Mouse (Mus musculus): Measurements from ENCODE around the gene Ccdc130. TPM values are rescaled to one million over a fixed set of nuclear protein-coding genes. Genes with fewer than 3 reads are reported as not detected.

The Ccdc130 gene
- polyA plus RNA-seq, 1 experiment from 2014 or later = 21.2 TPM

DNA sequence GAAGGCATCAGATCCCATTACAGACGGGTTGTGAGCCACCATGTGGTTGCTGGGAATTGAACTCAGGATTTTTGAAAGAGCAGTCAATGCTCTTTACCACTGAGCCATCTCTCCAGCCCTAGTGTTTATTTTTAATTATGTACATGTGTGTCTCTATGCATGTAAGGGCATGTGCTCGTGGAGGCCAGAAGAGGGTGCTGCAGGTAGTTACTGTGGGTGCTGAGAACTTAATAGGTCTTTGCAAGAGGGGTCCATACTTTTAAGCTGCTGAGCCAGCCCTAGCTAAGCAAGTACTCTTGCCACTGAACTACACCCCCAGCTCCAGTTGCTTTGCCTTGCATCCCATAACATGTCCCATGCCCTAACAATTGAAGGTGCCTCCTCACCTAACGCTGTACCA lies 14.3 kb downstream of the Ccdc130 start:
- Histone ChIP-seq H3K4me3 (ENCODE audit: low read depth, low read length) (no peak overlapping the region), H3K36me3 (replicated peaks; ENCODE audit: control insufficient read depth, insufficient read depth, low read depth, low read length) (peaks cover 3% of the 10 kb centered on the region), H3K9me3 (replicated peaks; ENCODE audit: control insufficient read depth, low read length) (no peaks in the 10 kb centered on the region), H3K9ac (replicated peaks; ENCODE audit: low read length) (peak overlapping the region; percentile 70; the same call in 1 of the 2 replicates), H3K4me1 (ENCODE audit: control insufficient read depth, insufficient read depth, low read length) (peaks cover 5% of the 10 kb centered on the region; the same call in 1 of the 2 replicates), H3K4me2 (ENCODE audit: low read depth, low read length) (peak overlapping the region; percentile 88), H3K27ac (replicated peaks; ENCODE audit: low read depth, low read length) (no peak overlapping the region), H3K27me3 (ENCODE audit: control insufficient read depth, insufficient read depth, low read length) (no peaks in the 10 kb centered on the region)
- no peak for ATAC-seq (replicated peaks; ENCODE audit: insufficient number of reproducible peaks, low FRiP score, low TSS enrichment, low read depth)
- DNase-seq (ENCODE audit: low spot score) = no peak
- 75% methylated on average over 3 of the region's 3 CpGs for WGBS

DNA sequence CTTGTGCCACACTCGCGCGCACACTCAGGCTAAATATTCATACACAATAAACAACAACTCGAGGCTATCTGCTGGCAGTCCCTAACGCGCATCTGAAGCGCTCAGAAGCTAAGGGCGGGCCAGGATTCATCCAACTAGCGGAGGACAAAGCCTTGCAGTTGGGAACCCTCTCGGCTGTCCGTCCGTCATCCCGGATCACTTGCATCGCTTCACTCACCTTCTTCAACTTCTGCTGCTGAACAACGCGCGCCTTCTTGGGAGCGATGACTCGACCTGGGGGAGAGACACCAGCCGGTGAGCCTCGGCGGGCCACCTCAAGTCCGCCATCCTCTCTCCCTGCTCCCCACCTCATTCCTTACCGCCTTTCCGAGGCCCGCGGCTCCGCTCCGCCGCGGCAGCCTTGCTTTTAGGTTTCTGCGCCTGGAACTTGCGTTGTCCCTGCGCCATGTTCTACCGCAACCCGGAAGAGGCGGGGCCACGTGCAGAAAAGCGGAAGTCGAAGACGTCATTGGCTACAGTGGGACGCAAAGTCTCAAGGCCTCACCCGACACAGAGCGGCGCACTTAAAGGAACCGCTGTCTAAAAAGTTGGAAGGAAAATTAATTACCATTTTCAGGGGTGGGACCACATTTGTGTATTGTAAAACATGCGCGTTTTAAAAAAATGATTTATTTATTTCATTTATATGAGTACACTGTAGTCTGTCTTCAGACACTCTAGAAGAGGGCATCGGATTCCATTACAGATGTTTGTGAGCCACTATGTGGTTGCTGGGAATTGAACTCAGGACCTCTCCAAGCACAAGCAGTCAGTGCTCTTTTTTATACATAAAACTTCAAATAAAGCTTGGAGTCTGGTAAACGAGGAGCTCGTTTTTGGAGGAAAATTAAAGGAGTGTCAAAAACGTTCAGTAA lies 20.7 kb downstream of the Ccdc130 start, which contains the start of gene D8Ertd738e:
Gene D8Ertd738e, minus strand, starts transcription at position 463 of the 914 bp plus-strand sequence.
- peak; percentile 96 for DNase-seq (ENCODE audit: low spot score)
- H3K4me1 ChIP-seq (ENCODE audit: control insufficient read depth, insufficient read depth, low read length) = no peaks in the 10 kb centered on the region
- peak within 1 kb of the TSS; percentile 93 for H3K4me3 ChIP-seq (ENCODE audit: low read depth, low read length)
- peak; percentile 82; the same call in 1 of the 2 replicates for ATAC-seq (replicated peaks; ENCODE audit: insufficient number of reproducible peaks, low FRiP score, low TSS enrichment, low read depth)
- WGBS = 4% methylated on average over 52 of the region's 52 CpGs
- no peaks in the 10 kb centered on the region for H3K27me3 ChIP-seq (ENCODE audit: control insufficient read depth, insufficient read depth, low read length)
- peak within 1 kb of the TSS; percentile 88 for H3K9ac ChIP-seq (replicated peaks; ENCODE audit: low read length)
- peak within 1 kb of the TSS; percentile 56; the same call in 1 of the 2 replicates for H3K27ac ChIP-seq (replicated peaks; ENCODE audit: low read depth, low read length)
- peaks cover 12% of the 10 kb centered on the region for H3K36me3 ChIP-seq (replicated peaks; ENCODE audit: control insufficient read depth, insufficient read depth, low read depth, low read length)
- H3K9me3 ChIP-seq (replicated peaks; ENCODE audit: control insufficient read depth, low read length) = no peaks in the 10 kb centered on the region
- H3K4me2 ChIP-seq (ENCODE audit: low read depth, low read length) = peak within 1 kb of the TSS; percentile 58

DNA sequence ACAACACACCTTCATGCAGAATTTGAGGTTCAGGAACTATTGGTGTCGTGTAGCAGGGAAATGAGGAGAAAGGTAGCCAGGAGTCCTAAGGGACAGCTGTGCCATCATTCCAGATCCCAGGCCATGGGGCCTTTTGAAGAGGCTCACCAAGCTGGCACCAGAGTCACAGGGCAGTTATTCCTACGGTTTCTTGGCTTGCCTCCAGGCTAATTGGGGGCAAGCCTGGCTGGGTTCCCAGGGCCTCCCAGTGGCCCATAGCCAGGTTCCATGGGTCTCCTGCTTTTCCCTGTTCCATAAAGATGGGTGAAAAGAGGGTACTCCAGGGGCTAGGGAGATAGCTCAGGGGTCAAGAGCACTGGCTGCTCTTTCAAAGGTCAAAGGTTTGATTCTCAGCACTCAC lies 28.4 kb downstream of the Ccdc130 start:
- no peak for DNase-seq (ENCODE audit: low spot score)
- Histone ChIP-seq H3K4me2 (ENCODE audit: low read depth, low read length) (no peak overlapping the region), H3K4me1 (ENCODE audit: control insufficient read depth, insufficient read depth, low read length) (no peaks in the 10 kb centered on the region), H3K9ac (replicated peaks; ENCODE audit: low read length) (no peak overlapping the region), H3K27ac (replicated peaks; ENCODE audit: low read depth, low read length) (no peak overlapping the region), H3K9me3 (replicated peaks; ENCODE audit: control insufficient read depth, low read length) (no peaks in the 10 kb centered on the region), H3K4me3 (ENCODE audit: low read depth, low read length) (no peak overlapping the region), H3K36me3 (replicated peaks; ENCODE audit: control insufficient read depth, insufficient read depth, low read depth, low read length) (peaks cover 9% of the 10 kb centered on the region), H3K27me3 (ENCODE audit: control insufficient read depth, insufficient read depth, low read length) (no peaks in the 10 kb centered on the region)
- ATAC-seq (replicated peaks; ENCODE audit: insufficient number of reproducible peaks, low FRiP score, low TSS enrichment, low read depth) = no peak
- 69% methylated on average over 2 of the region's 2 CpGs for WGBS

DNA sequence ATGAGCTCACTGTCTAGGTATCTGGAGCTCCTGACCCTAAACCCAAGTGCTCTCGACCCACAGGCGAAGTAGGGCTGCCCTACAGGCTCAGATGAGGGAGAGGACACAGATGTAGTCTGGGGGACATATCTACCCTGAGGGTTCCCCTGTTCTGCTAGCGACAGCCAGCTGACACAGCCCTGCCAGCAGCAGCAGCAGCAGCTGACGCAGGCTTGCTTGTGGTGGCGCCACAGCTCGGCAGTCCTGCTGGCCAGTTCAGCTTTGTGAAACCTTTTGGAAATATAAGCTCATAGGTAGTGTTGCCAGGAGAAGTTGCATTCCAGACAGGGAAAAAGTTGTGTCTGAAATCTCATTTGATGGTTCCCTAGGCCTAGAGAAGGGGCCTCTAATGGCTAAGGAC lies 29.0 kb downstream of the Ccdc130 start:
- no peak overlapping the region for H3K4me2 ChIP-seq (ENCODE audit: low read depth, low read length)
- no peaks in the 10 kb centered on the region for H3K27me3 ChIP-seq (ENCODE audit: control insufficient read depth, insufficient read depth, low read length)
- 61% methylated on average over 6 of the region's 6 CpGs for WGBS
- H3K36me3 ChIP-seq (replicated peaks; ENCODE audit: control insufficient read depth, insufficient read depth, low read depth, low read length) = peaks cover 8% of the 10 kb centered on the region
- no peak for ATAC-seq (replicated peaks; ENCODE audit: insufficient number of reproducible peaks, low FRiP score, low TSS enrichment, low read depth)
- H3K9ac ChIP-seq (replicated peaks; ENCODE audit: low read length) = no peak overlapping the region
- no peaks in the 10 kb centered on the region; the same call in 1 of the 2 replicates for H3K4me1 ChIP-seq (ENCODE audit: control insufficient read depth, insufficient read depth, low read length)
- H3K27ac ChIP-seq (replicated peaks; ENCODE audit: low read depth, low read length) = no peak overlapping the region
- no peak for DNase-seq (ENCODE audit: low spot score)
- H3K9me3 ChIP-seq (replicated peaks; ENCODE audit: control insufficient read depth, low read length) = no peaks in the 10 kb centered on the region
- H3K4me3 ChIP-seq (ENCODE audit: low read depth, low read length) = no peak overlapping the region

DNA sequence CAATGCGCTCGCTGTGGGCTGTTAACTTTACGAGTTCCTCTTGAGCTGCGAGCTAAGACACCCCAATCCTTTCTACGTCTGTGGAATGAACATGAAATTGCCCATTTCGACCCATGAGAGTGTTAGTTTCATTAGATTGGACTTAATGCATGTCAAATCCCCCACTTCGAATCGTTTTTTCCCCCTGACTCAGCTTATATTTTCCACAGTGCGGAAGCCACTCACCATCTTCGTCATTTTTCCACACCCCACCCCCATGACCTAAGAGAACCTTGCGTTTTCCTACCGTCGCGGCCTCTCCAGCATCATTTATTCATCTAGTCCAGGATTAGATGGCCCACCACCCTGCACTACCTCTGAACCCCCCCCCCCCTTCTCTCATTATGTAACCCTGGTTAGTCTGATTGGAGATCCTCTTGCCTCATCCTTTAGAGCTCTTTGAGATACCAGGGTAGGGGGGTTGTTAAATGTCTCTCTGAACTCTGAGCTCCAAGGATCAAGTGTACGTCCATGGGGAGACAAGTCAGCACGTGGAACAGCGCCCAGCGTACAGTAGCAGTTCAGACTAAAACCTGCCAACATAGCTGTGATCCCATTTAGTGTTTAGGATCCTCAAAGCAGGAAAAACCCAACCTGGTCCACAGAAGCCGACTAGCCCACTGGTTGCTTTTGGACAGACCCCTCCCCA lies 32.5 kb downstream of the Ccdc130 start:
- Histone ChIP-seq H3K27me3 (ENCODE audit: control insufficient read depth, insufficient read depth, low read length) (no peaks in the 10 kb centered on the region), H3K4me1 (ENCODE audit: control insufficient read depth, insufficient read depth, low read length) (peaks cover 4% of the 10 kb centered on the region), H3K4me2 (ENCODE audit: low read depth, low read length) (peak overlapping the region; percentile 61), H3K36me3 (replicated peaks; ENCODE audit: control insufficient read depth, insufficient read depth, low read depth, low read length) (no peaks in the 10 kb centered on the region), H3K27ac (replicated peaks; ENCODE audit: low read depth, low read length) (peak overlapping the region; percentile 67; the same call in 1 of the 2 replicates), H3K9me3 (replicated peaks; ENCODE audit: control insufficient read depth, low read length) (no peaks in the 10 kb centered on the region), H3K4me3 (ENCODE audit: low read depth, low read length) (peak overlapping the region; percentile 92), H3K9ac (replicated peaks; ENCODE audit: low read length) (peak overlapping the region; percentile 60)
- peak; percentile 15 for DNase-seq (ENCODE audit: low spot score)
- WGBS = 21% methylated on average over 19 of the region's 19 CpGs
- ATAC-seq (replicated peaks; ENCODE audit: insufficient number of reproducible peaks, low FRiP score, low TSS enrichment, low read depth) = peak; percentile 8; the same call in 1 of the 2 replicates

DNA sequence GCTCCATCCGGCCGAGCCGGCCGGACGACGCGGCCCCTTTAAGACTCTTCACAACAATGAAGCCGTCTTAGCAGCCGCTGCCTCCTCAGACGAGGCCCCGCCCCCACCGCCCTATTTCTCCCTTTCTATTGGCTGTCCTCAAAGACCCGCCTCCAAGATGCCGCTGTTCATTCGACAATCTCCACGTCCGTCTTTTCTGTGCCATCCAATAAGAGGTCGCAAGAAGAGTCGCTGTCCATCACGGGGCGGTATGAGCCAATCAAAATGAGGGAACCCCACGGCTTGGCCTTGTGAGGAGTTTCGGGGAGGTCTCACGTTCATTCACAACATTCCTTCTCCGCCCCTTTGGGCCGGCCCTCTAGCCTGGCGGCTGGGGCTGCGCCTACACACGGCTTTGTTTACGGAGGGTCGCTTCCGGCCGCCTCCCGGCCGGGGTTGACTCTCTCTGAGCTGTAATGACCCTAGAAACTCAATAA lies 33.1 kb downstream of the Ccdc130 start, which contains the start of gene Zswim4:
Gene Zswim4, minus strand, starts transcription at position 58 of the 476 bp plus-strand sequence.
- DNase-seq (ENCODE audit: low spot score) (peak; percentile 99), ATAC-seq (replicated peaks; ENCODE audit: insufficient number of reproducible peaks, low FRiP score, low TSS enrichment, low read depth) (peak; percentile 99)
- Histone ChIP-seq H3K9ac (replicated peaks; ENCODE audit: low read length) (peak within 1 kb of the TSS; percentile 94), H3K9me3 (replicated peaks; ENCODE audit: control insufficient read depth, low read length) (no peaks in the 10 kb centered on the region), H3K4me1 (ENCODE audit: control insufficient read depth, insufficient read depth, low read length) (peaks cover 4% of the 10 kb centered on the region), H3K27me3 (ENCODE audit: control insufficient read depth, insufficient read depth, low read length) (no peaks in the 10 kb centered on the region), H3K27ac (replicated peaks; ENCODE audit: low read depth, low read length) (peak within 1 kb of the TSS; percentile 67; the same call in 1 of the 2 replicates), H3K4me3 (ENCODE audit: low read depth, low read length) (peak within 1 kb of the TSS; percentile 92), H3K36me3 (replicated peaks; ENCODE audit: control insufficient read depth, insufficient read depth, low read depth, low read length) (no peaks in the 10 kb centered on the region), H3K4me2 (ENCODE audit: low read depth, low read length) (peak within 1 kb of the TSS; percentile 84)
- under 1% methylated on average over 35 of the region's 35 CpGs for WGBS

DNA sequence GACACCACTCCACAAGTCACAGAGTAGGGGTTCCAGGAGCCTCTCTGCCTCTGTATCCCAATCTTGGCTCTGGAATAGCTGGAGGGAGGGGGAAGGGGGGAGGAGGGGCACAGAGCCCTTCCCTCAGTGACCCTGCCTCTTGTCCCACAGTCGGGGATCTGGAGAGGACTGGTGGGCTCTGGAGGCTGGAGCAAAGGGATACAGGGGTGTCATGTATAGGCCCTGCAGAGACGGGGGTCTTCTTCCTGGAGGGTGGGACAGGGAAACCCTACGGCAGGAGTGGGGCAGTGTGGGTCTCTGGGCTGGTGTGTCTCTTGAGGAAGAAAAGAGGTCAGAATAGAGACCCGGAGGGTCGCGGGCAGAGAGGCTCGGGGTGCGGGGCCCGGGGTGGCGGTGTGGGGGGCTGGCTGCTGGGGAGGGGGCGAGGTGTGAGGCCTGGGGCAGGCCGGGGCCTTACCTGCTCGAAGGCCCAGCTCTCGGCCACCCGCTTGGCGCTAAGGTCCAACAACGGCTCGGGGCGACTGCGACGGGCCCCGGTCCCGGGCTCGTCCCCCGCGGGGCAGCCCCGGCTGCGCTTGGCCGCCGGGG lies 33.7 kb downstream of the Ccdc130 start:
- ATAC-seq (replicated peaks; ENCODE audit: insufficient number of reproducible peaks, low FRiP score, low TSS enrichment, low read depth) = peak; percentile 14; the same call in 1 of the 2 replicates
- Histone ChIP-seq H3K27ac (replicated peaks; ENCODE audit: low read depth, low read length) (0 out of 2 replicates have a peak overlapping the region, but pooled peaks have one; percentile 41), H3K4me3 (ENCODE audit: low read depth, low read length) (peak overlapping the region; percentile 92), H3K9me3 (replicated peaks; ENCODE audit: control insufficient read depth, low read length) (no peaks in the 10 kb centered on the region), H3K4me2 (ENCODE audit: low read depth, low read length) (peak overlapping the region; percentile 84), H3K27me3 (ENCODE audit: control insufficient read depth, insufficient read depth, low read length) (no peaks in the 10 kb centered on the region), H3K36me3 (replicated peaks; ENCODE audit: control insufficient read depth, insufficient read depth, low read depth, low read length) (no peaks in the 10 kb centered on the region; the same call in 1 of the 2 replicates), H3K9ac (replicated peaks; ENCODE audit: low read length) (peak overlapping the region; percentile 94), H3K4me1 (ENCODE audit: control insufficient read depth, insufficient read depth, low read length) (peaks cover 4% of the 10 kb centered on the region)
- peak; percentile 11 for DNase-seq (ENCODE audit: low spot score)
- 2% methylated on average over 29 of the region's 30 CpGs for WGBS
